Mouse (Mus musculus) Patski (cell line): ENCODE data around the gene Derl2. TPM values are rescaled to one million over a fixed set of nuclear protein-coding genes. Genes with fewer than 3 reads are reported as not detected.

Experiments used
- ATAC-seq: fragments of 100-300 bp; one replicate; pipeline ENCODE4 v1.8.0; 2021
- CTCF ChIA-PET: fragments of 350-600 bp; sonication (Branson Sonifier 250); formaldehyde crosslinking; loops from one replicate; lab custom pipeline; 2022; ENCODE audit warnings: inconsistent platforms; lab: Charles Lee
- POLR2A ChIA-PET: fragments of 350-600 bp; sonication (Branson Sonifier 250); formaldehyde crosslinking; loops from one replicate; lab custom pipeline; 2022; ENCODE audit warnings: antibody characterized with exemption, inconsistent platforms; lab: Charles Lee
- DNase-seq: peaks from one replicate; pipeline ENCODE4 v3.0.0-alpha.2; 2011; ENCODE audit warnings: low read depth, low spot score
- H3K27me3 ChIP-seq: fragments of 371-371 bp; one replicate; pipeline ENCODE4 v1.5.1; 2021
- CTCF ChIP-seq: fragments of 100-300 bp; IDR thresholded peaks from one replicate; pipeline ENCODE4 v1.5.1; 2021
- in situ Hi-C: fragments of 300-500 bp; cut with MboI; formaldehyde crosslinking; loops from 3 replicates; pipeline ENCODE4 v1.11.1; 2018; ENCODE audit warnings: low pct_unique_long_range_greater_than_20kb, mixed read lengths
- polyA plus RNA-seq: library from polyadenylated mRNA; unstranded; gene quantifications from one replicate; pipeline ENCODE4 v1.2.3, GENCODE M21; 2021

Derl2 gene
- polyA plus RNA-seq, 1 experiment from 2014 or later, result 35.1 TPM

GRCm38 (mm10) chr11:70970560-70971540, 48.8 kb downstream of the Derl2 start:
- ChIA-PET CTCF (interaction anchor here (1.0 kb wide), 1 partner anchor 11 kb away, joined by 3 read pairs; no protein-coding TSS in a partner anchor), POLR2A (no interaction called here)
- H3K27me3 ChIP-seq, result no peaks in the 10 kb centered on the region
- no peak for TF ChIP-seq CTCF
- ATAC-seq, result peak; percentile 58
- DNase-seq, result no peak
- in situ Hi-C loops, result no loop called here

GRCm38 (mm10) chr11:70969821-70970559, 49.7 kb downstream of the Derl2 start, which contains the start of the genes Nup88 and Rpain:
TSS of gene Nup88 (minus strand) at chr11:70969973.
TSS of gene Rpain (plus strand) at chr11:70970213.
- no peak for TF ChIP-seq CTCF
- ATAC-seq (peak; percentile 97), DNase-seq (peak; percentile 83)
- in situ Hi-C loops, result no loop called here
- no peaks in the 10 kb centered on the region for H3K27me3 ChIP-seq
- CTCF ChIA-PET, result interaction anchor here (1.0 to 1.5 kb wide), 2 partner anchors 12 to 13 kb away, joined by 3 to 5 read pairs; partner anchors contain the start of gene C1qbp
- POLR2A ChIA-PET, result no interaction called here

GRCm38 (mm10) chr11:70969271-70969794, 50.3 kb downstream of the Derl2 start:
- TF ChIP-seq CTCF, result no peak
- in situ Hi-C loops, result no loop called here
- no peak for ATAC-seq
- POLR2A ChIA-PET, result no interaction called here
- DNase-seq, result no peak
- no peaks in the 10 kb centered on the region for H3K27me3 ChIP-seq
- CTCF ChIA-PET, result interaction anchor here (1.5 kb wide), 1 partner anchor 13 kb away, joined by 5 read pairs; the partner anchor contains the start of gene C1qbp

- TF ChIP-seq CTCF, result no peak
- no peak for ATAC-seq
- H3K27me3 ChIP-seq, result no peaks in the 10 kb centered on the region
- POLR2A ChIA-PET, result interaction anchor here (0.6 kb wide), 1 partner anchor 17 kb away, joined by 3 read pairs; no protein-coding TSS in a partner anchor
- no peak for DNase-seq
- in situ Hi-C loops, result no loop called here
- CTCF ChIA-PET, result interaction anchor here (0.7 to 0.9 kb wide), 4 partner anchors 11 to 44 kb away, joined by 3 read pairs; no protein-coding TSS in a partner anchor
Observed at GRCm38 (mm10) chr11:70964222-70964907, 55.3 kb downstream of the Derl2 start.

GRCm38 (mm10) chr11:70960786-70961554, 58.7 kb downstream of the Derl2 start:
- TF ChIP-seq CTCF, result no peak
- ATAC-seq (no peak), DNase-seq (no peak)
- ChIA-PET POLR2A (no interaction called here), CTCF (no interaction called here)
- in situ Hi-C loops, result no loop called here
- H3K27me3 ChIP-seq, result no peaks in the 10 kb centered on the region

Other genes starting within 250 kb of the Derl2 start
- gene Scimp, start 207.3 kb downstream of the Derl2 start, polyA plus RNA-seq, result 0.05 TPM
- gene Rabep1, start 175.1 kb downstream of the Derl2 start, polyA plus RNA-seq, result 48.8 TPM
- 128 TPM for gene Nup88, start 49.9 kb downstream of the Derl2 start, polyA plus RNA-seq
- 51.8 TPM for gene Rpain, start 49.6 kb downstream of the Derl2 start, polyA plus RNA-seq
- gene C1qbp, start 36.8 kb downstream of the Derl2 start, polyA plus RNA-seq, result 248 TPM
- gene Dhx33, start 15.4 kb downstream of the Derl2 start, polyA plus RNA-seq, result 20.9 TPM
- gene Mis12, start 230 bp downstream of the Derl2 start, polyA plus RNA-seq, result 30.3 TPM
- 0.41 TPM for gene 6330403K07Rik, start 13.7 kb upstream of the Derl2 start, polyA plus RNA-seq
- not detected for gene Nlrp1a, start 124.9 kb upstream of the Derl2 start, polyA plus RNA-seq
- gene Nlrp1b, start 210.9 kb upstream of the Derl2 start, polyA plus RNA-seq, result not detected